Mouse (Mus musculus) embryo, embryonic 10.5 days (tissue): Measurements from ENCODE around the gene Angptl8.
"Not testable (repeated sequence)": the region's sequence is repeated elsewhere in the genome, so short reads cannot be mapped to it uniquely, and the experiment has no call there.

Experiments
- DNase-seq: peaks from one replicate; pipeline ENCODE4 v3.0.0-alpha.2; 2015; ENCODE audit warnings: low spot score

Angptl8 gene

DNA sequence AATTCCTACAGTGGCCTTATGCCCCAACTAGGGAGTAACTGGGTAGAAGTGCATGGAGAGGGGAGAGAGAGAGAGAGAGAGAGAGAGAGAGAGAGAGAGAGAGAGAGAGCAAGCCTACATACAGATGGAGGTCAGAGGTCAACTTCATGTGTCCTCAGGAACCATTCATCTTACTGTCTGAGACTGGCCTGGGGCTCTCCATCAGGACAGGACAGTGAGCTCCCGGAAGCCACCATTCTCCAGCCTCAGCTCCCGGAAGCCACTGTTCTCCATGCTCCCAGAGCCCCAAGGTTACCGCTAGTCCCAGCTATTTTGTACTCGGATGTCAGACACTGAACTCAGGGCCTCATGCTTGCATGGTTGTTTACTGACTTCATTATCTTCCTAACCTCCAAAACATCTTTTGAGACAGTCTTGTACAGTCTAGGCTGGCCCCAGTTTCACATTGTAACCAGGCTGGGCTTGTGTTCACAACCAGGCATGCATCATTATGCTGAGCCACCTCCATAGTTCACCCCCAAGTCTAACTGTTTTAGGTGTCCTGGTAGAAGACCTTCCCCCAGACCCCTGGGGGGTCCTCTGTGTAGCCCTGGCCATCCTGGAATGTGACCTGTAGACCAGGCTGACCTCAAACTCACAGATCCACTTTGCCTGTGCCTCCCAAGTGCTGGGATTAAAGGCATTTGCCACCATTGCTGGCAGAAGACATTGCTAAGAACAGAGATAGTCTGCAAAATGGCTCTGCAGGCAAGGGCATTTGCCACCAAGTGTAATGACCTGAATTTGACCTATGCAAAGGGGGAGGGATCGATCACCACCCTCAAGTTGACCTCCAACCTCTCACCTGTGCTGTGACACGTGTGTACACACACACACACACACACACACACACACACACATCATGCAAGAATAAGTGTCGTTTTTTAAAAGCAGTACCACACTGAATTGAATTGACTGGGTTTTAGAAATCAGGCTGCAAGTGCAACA lies 14.7 kb downstream of the Angptl8 start:
- peak; percentile 68 for DNase-seq

DNA sequence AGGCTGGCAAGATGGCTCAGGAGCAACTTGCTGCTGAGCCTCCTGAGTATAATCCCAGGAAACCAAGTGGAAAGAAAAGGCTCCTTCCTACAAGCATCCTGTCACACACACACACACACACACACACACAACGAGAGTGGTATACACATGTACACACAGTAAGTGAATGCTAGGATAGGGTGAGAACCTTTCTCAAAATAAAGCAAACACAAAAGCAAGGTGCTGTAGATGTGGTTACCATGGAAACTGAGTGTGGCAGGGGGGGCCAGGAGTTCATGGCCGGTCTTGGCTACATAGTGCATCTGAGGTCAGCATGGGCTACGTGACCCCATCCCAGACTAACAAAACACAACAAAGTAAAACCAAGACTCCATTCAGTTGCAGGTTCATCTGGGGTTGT lies 15.8 kb downstream of the Angptl8 start:
- no peak for DNase-seq

DNA sequence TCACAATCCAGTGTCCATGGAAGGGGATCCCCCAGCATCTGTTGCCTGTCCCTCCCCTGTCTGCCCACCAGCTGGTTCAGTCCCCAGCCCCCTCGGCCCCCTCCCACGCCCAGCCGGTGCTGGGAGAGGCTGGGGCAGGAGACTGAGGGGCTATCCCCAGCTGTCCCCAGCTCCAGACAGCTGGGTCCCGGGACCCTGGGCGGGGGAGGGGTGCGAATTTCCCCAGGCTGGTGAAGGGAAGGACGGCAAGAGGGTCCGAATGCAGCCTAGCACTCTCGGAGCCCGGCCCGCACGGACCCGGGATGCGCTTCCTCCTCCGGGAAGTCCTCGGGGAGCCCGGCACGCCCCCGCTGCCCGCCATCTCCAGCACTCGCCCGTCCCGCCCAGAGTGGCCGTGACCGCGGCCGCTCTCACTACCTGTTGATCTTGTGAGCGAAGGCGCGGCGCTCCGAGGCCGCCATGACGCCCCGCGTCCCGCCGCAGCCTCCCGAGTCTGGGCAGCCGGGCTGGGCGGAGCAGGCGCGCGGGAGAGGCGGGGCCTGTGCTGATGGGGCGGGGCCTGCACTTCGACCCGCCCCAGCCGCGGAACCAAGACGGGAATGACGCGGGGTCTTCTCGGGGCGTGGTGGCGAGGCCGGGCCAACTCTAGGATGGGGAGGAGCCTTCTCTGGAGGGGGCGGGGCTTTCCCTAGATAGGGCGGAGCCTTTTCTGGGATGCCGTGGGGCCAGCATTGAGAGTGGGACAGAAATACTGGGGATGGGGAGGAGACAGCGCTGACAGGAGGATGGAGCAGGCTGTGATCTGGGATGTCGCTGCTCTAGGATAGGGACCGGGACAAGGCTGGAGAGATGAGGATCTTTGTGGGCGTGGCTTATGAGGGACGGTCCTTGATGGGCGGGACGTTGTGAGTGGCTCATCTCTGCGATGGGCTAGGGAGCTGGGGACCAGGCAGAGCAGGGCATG lies 17.1 kb downstream of the Angptl8 start, which contains the start of gene Dock6:
TSS of gene Dock6 (minus strand) at position 508 of the 964 bp plus-strand sequence.
- peak; percentile 93 for DNase-seq

DNA sequence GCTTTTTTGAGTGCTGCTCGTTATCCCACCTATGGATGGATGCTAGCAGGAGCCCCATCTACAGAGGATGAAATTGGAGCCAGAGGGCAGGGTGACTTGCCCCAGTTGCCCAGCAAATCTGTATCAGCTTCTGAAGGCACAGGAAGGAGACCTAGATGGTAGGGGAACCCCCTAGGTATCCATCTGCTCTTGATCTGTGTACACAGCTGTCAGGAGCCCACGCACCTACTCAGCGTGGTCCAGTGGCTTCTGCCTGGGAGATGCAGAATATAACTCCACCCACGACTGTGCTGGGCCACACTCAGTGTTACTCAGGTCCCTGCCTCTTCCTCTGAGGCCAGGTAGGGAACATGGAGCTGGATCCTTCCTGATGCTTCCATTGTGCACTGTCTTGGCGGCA lies 18.7 kb downstream of the Angptl8 start:
- no peak for DNase-seq

DNA sequence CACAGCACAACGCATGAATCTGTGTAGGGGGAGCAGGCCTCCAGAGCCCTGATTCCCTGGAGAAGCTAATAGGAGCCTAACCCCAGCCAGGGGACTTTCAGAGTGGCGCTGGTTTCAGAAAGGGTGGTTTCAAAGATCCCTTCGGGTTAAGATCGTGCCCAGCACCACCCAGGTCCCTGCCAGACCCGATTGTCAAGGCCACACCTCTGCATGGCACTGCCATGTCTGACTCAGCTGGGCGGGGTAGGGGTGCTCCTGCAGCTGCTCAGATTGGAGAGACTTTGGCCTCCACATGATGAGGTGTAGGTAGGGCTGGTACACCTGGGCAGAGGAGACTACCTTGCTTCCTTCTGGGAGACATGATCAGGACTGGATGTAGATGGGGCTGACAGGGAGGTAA lies 19.6 kb downstream of the Angptl8 start:
- no peak for DNase-seq

DNA sequence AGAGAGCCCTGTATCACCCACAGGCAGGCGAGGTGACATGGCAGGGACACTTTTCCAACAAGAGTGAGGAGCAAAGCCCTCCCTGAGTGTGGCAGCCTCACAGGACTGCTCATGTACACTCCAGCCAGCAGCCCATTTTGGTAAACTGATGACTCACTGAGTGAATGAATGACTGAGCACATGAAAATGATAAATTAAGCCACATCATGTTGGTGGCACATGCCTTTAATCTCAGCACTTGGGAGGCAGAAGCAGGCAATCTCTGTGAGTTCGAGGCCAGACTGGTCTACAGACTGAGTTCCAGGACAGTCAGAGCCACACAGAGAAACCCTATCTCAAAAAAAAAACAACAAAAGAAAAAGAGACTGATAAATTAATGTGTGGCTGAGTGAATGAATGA lies 22.2 kb downstream of the Angptl8 start:
- DNase-seq = no peak

DNA sequence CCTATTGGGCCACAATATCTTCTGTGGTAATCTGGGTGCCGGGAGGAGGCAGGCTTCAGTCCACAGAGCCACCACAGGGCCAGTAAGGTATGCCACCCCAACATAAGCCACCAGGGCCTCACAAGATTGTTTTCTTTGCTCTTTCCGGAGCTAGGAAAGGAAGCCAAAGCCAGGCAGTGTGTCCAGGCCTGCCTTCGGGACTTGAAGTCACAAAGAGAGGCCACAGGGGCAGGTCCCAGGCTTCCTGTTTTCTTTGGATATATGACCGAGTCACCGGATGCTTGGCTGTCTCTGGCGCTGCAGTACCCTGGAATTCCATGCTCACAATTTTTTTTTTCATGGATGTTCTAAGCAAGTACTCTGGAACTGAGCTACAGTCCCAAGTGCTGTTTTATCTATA lies 22.8 kb downstream of the Angptl8 start:
- peak; percentile 65 for DNase-seq

DNA sequence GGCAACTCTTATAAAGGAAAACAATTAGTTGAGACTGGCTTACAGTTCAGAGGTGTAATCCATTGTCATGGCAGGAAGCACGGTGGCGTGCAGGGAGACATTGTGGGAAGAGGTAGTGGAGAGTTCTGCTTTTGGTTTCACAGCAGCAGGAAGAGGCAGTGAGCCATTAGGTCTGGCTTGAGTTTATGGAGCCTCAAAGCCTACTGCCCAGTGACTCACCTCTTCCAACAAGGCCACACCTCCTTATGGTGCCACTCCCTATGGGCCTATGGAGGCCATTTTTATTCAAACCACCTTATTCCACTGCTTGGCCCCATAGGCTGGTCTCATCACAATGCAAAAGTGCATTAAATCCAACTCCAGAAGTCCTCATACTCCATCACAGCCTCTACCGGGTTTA lies 24.3 kb downstream of the Angptl8 start:
- DNase-seq = no peak

DNA sequence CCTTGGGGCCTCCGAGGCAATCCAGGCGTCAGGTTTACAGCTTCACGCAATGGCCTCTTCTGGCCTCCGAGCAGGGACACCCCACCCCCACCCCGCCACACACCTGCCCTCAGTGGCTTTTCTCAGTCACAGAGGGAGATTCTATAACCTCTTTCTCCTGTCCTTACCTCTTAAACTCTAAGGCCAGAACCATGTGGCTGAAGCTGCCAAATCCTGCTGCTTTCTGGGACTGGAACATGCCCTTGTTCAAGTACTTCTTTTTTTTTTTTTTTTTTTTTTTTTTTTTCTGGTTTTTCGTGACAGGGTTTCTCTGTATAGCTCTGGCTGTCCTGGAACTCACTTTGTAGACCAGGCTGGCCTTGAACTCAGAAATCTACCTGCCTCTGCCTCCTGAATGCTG lies 25.0 kb downstream of the Angptl8 start:
- not testable (repeated sequence) for DNase-seq

DNA sequence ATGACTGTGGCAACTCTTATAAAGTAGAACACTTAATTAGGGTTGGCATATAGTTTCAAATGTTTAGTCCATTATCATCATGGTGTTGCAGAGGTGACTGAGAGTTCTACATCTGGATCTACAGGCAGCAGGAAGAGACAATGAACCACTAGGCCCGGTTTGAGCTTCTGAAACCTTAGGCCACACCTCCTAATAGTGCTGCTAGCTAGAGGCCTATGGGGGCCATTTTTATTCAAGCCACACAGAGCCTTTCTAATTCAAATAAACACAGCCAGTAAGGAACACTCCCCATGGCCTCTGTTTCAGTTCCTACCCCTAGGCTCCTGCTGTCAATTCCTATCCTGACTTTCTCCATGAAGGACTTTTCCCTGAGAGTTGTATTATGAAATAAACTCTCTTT lies 26.9 kb downstream of the Angptl8 start:
- DNase-seq = no peak

DNA sequence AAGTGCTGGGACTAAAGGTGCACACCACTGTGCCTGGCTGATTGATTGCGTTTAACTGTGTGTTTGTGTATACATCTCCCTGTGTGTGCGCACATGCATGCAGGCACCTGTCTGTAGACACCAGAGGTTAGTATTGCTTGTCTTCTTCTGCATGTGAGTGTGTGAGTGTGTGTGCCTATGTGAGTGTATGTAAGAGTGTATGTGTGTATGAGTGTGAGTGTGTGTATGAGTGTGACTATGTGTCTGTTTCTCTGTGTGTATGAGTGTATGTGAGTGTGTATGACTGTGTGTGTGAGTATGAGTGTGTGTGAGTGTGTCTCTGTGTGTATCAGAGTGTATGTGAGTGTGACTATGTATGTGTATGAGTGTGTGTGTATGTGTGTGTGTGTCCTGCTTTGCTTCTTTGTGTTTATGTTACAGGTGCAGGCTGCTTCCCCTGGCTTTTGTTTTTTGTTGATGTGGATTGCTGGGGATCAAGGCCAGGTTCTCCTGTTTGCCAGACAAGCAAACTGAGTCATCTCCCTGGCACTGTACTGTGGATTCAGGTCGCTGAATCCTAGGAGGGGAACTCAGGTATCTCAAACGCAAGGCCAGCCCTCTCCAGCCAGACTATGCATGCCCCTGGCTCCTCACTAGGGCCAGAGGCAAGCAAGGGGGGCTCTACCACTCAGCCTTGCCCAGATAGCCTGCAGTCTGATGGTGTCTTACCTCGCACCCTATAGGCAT lies 30.5 kb downstream of the Angptl8 start:
- no peak for DNase-seq

DNA sequence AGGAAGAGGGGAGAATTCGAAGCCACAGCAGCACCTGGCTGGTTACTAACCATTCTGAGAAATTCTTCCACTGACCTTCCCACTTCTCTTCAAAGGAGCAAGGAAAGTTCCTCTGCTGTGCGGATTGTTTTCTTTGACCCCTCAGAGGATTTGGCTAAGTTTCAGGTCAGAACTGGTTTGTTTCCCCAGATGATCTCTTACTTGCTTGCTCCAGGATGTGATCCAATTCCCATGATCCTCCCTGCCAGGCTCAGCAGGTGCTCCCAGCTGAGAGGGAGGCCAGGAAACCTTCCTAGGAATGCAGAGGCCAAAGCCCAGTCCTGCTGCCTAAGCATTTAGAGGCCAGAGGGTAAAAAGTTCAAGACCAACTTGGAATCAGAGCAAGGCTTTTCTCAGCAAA lies 31.3 kb downstream of the Angptl8 start:
- peak; percentile 23 for DNase-seq

DNA sequence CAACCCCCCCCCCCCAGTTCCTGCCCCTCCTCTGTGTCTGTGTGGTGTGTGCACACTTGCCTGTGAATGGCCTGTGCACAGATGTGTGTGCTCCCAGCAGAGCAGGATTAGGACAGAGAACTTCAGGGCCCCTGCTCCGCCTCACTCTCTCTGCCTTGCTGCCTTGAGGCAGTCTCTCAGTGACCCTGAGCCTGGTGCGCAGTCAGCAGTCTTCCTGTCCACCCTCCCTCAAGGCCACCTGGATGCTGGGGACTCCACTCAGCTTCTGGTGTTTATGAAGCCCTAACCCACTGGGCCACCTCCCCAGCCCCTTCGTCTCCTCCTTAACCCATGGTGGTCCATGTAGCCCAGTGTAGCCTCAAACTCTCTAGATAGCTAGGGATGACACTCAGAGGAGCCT lies 32.4 kb downstream of the Angptl8 start:
- DNase-seq = no peak

DNA sequence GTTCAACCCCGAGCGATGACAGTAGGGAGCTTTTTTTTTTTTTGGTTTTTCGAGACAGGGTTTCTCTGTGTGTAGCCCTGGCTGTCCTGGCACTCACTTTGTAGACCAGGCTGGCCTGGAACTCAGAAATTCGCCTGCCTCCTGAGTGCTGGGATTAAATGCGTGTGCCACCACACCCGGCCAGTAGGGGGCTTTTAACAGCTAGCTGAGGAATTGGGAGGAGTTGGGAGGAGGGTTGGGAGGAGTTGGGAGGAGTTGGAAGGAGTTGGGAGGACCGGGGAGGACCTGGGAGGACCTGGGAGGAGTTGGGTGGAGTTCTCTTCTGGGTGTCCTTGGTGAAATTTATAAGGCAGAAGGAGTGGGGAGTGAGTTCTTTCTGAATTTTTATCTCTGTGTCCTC lies 34.0 kb downstream of the Angptl8 start:
- peak; percentile 31 for DNase-seq

DNA sequence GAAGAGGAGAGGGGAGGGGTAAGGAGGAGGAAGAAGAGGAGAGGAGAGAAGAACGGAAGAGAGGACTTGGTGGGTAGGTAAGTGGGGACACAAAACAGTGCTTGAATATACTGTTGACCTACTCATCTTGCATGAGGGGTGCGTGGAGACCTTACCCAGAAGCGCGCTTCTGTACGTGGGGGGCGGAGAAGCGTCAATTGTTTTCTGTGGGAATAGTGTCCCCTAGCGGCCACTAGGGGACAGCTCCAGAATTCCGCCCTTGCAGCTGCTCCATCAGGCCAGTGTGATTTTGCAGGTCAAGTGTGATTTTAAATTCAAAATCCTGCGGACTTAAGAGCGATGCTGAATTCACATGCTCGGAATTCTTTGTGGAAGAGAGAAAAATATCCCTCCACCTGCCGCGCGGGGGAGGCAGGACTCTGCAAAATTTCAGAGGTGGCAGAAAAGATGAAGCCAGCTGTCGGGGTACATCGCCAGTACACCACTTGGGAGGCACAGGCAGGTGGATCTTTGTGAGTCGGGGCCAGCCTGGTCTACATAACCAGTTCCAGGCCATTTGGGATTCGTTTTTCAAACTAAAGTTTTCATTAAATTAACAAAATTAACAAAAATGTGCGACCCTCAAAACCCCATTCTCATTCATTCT lies 35.7 kb downstream of the Angptl8 start:
- DNase-seq = peak; percentile 79

DNA sequence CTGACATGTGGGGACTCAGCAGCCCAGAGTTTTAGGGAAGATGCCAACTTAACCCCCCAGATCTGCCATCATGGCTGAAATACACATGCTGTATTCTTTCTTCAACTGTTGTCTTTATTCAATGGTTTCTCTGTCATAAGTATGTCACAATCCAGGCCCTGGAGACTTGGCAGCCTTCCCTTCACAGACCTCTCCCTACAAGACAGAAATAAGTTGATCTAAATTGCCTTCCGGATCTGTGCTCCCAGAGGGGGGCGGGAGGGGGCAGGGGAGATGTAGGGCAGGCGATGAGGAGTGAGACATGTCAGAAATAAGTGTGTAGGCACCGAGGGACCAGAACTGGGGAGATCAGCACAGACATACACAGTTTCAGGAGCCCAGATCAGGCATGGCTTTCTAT lies 36.9 kb downstream of the Angptl8 start:
- no peak for DNase-seq

DNA sequence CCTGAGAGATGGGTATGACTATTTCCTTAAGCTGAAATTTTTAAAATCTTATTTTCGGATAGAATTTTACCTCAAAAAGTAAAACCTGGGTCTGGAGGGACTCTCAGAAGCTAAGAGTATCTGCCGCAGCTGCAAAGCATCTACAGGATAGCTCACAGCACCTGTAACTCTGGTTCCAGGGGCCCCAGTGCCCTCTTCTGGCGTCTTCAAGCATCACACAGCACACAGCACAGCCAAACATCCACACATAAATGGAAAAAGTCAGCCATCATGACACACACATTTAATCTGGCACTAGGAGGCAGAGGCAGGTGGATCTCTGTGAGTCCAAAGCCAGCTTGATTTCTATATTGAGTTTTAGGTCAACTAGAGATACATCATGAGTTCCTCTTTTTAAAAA lies 41.3 kb downstream of the Angptl8 start:
- no peak for DNase-seq
